In genomic region chr11:40603008-40603407, GRCm38 (mm10) we compare ENCODE assay signal across 18 mouse cellular contexts.
"Had no signal": no experiment of that assay in that cellular context is flagged by ENCODE, and none has a peak within 500 bp of the region (broad histone marks: within the 10 kb centered on the region; RNA-seq: fewer than 3 reads in every experiment).

No protein-coding gene starts in this region.

- H3K4me2 ChIP-seq: liver, embryonic 15.5 days; lung, embryonic 15.5 days; midbrain, embryonic 11.5 days; neural tube, embryonic 12.5 days; stomach, embryonic 15.5 days had no signal

- ATAC-seq: liver, postnatal 0 days; lung, postnatal 0 days had no signal

- H3K27ac ChIP-seq: liver, embryonic 15.5 days; lung, embryonic 15.5 days; macrophage; neural tube, embryonic 12.5 days; stomach, embryonic 15.5 days; stomach, postnatal 0 days had no signal

- H3K9me3 ChIP-seq: liver, embryonic 15.5 days; lung, embryonic 15.5 days; neural tube, embryonic 12.5 days; stomach, embryonic 15.5 days had no signal

- DNase-seq: liver, postnatal 0 days; lung, adult 2 months; lung, postnatal 14 days; lung, postnatal 36 days; midbrain, embryonic 14.5 days; retina, postnatal 1 day; right cerebral cortex, adult 18-20 months; thymus, adult 2 months; thymus, postnatal 25 days; thymus, postnatal 4 days had no signal

- H3K27me3 ChIP-seq: liver, embryonic 15.5 days; lung, embryonic 15.5 days; neural tube, embryonic 12.5 days; stomach, embryonic 15.5 days had no signal

- H3K4me1 ChIP-seq: liver, embryonic 15.5 days; stomach, embryonic 15.5 days had no signal

- H3K9ac ChIP-seq: liver, embryonic 15.5 days; liver, postnatal 0 days; lung, embryonic 15.5 days; neural tube, embryonic 12.5 days; stomach, embryonic 15.5 days had no signal

- H3K4me3 ChIP-seq: liver, embryonic 15.5 days; lung, embryonic 15.5 days; neural tube, embryonic 12.5 days; stomach, embryonic 15.5 days had no signal

- H3K36me3 ChIP-seq: liver, embryonic 15.5 days; lung, embryonic 15.5 days; neural tube, embryonic 12.5 days; stomach, embryonic 15.5 days had no signal
